Mouse (Mus musculus): ENCODE results near the gene Sugp1.

DNA sequence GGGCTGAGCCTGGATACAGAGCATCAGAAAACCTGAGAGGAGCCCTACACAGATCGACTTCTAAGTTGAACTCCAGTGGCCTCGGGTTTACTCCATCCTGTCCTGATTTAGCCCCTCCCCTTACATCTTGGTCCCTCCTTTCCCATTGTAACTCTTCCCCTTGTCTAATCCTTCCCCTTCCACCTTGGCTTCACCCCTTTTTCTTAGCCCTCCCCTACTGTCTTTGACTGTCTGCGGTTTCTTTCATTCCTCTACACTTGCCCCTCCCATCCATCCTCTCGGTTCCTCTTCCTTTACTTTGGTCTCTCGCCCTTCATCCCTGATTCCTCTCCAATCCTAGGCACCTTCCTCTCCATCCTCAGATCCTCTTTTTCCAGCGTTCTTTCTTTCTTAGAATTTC lies 71.9 kb downstream of the Sugp1 start:
- TF ChIP-seq POLR2A (IDR thresholded peaks at IDR 0.05; ENCODE audit: low read depth, low read length) (no peak), CTCF (conservative IDR thresholded peaks at IDR 0.05; ENCODE audit: insufficient read depth, insufficient read length, low read depth, low read length) (no peak)
